Comparison of ENCODE assay signal across 15 mouse cellular contexts in genomic region chr4:40509534-40509933, GRCm38 (mm10). TPM values are rescaled to one million over a fixed set of nuclear protein-coding genes. Genes with fewer than 3 reads are reported as not detected.
DNase-seq lines count a peak whose midpoint lies in the region; ATAC-seq and TF ChIP-seq lines count a peak whose summit lies in the region.
"Had no signal": no experiment of that assay in that cellular context is flagged by ENCODE, and none has a peak within 500 bp of the region (broad histone marks: within the 10 kb centered on the region; RNA-seq: fewer than 3 reads in every experiment).

No protein-coding gene starts in this region.

- ATAC-seq in hindbrain, embryonic 16.5 days = peak; percentile 69; the same call in 1 of the 2 replicates
- no peak for ATAC-seq in kidney, embryonic 16.5 days (ENCODE audit: low FRiP score, low TSS enrichment)
- ATAC-seq: Patski had no signal

- H3K27me3 ChIP-seq in heart, embryonic 10.5 days (ENCODE audit: insufficient read depth, poor library complexity, severe bottlenecking) = no peaks in the 10 kb centered on the region
- no peaks in the 10 kb centered on the region for H3K27me3 ChIP-seq in hindbrain, embryonic 16.5 days (replicated peaks; ENCODE audit: control insufficient read depth, insufficient read depth, low read length)
- no peaks in the 10 kb centered on the region for H3K27me3 ChIP-seq in kidney, embryonic 16.5 days (ENCODE audit: insufficient read depth, low read length)

- H3K4me1 ChIP-seq in heart, embryonic 10.5 days = no peaks in the 10 kb centered on the region
- H3K4me1 ChIP-seq in hindbrain, embryonic 16.5 days (ENCODE audit: control insufficient read depth, insufficient read depth, low read depth, low read length) = 0 out of 2 replicates have a peak, but pooled peaks cover 3% of the 10 kb centered on the region
- H3K4me1 ChIP-seq in kidney, embryonic 16.5 days (ENCODE audit: insufficient read depth, low read length) = no peaks in the 10 kb centered on the region

- no peaks in the 10 kb centered on the region for H3K9me3 ChIP-seq in heart, embryonic 10.5 days
- H3K9me3 ChIP-seq in hindbrain, embryonic 16.5 days (ENCODE audit: control insufficient read depth, low read length) = no peaks in the 10 kb centered on the region
- H3K9me3 ChIP-seq in kidney, embryonic 16.5 days (ENCODE audit: low read length) = no peaks in the 10 kb centered on the region

- no peak overlapping the region for H3K4me3 ChIP-seq in heart, embryonic 10.5 days
- H3K4me3 ChIP-seq in hindbrain, embryonic 16.5 days (ENCODE audit: low read length) = no peak overlapping the region
- H3K4me3 ChIP-seq in gastrocnemius, adult 2 months = no peak overlapping the region
- H3K4me3 ChIP-seq in kidney, embryonic 16.5 days (ENCODE audit: low read length) = no peak overlapping the region

- 82% methylated on average over 16 of the region's 16 CpGs for WGBS in heart, embryonic 10.5 days
- 40% methylated on average over 16 of the region's 16 CpGs for WGBS in hindbrain, embryonic 16.5 days
- 73% methylated on average over 16 of the region's 16 CpGs for WGBS in kidney, embryonic 16.5 days

- H3K4me2 ChIP-seq in hindbrain, embryonic 16.5 days (ENCODE audit: low read length) = no peak overlapping the region
- no peak overlapping the region for H3K4me2 ChIP-seq in kidney, embryonic 16.5 days (replicated peaks; ENCODE audit: low read depth, low read length)

- no peaks in the 10 kb centered on the region for H3K36me3 ChIP-seq in heart, embryonic 10.5 days
- no peaks in the 10 kb centered on the region for H3K36me3 ChIP-seq in hindbrain, embryonic 16.5 days (ENCODE audit: control insufficient read depth, insufficient read depth, low read length)
- H3K36me3 ChIP-seq in kidney, embryonic 16.5 days (ENCODE audit: insufficient read depth, low read length) = no peaks in the 10 kb centered on the region

- TF ChIP-seq CTCF in gastrocnemius, adult 2 months (IDR thresholded peaks at IDR 0.05) = no peak

- intact Hi-C loops in heart, postnatal 10 days (cut with DNase I) = no loop called here
- intact Hi-C loops in left cerebral cortex, postnatal 36 days (cut with DNase I) = loop anchor here (2.0 kb wide), 1 partner anchor 35 kb away; no protein-coding TSS in a partner anchor
- intact Hi-C loops in gastrocnemius, adult 2 months (cut with DNase I) = no loop called here

- H3K27ac ChIP-seq in heart, embryonic 10.5 days = no peak overlapping the region
- H3K27ac ChIP-seq in hindbrain, embryonic 16.5 days (ENCODE audit: low read depth, low read length) = no peak overlapping the region
- no peak overlapping the region for H3K27ac ChIP-seq in gastrocnemius, adult 2 months
- H3K27ac ChIP-seq in kidney, embryonic 16.5 days (ENCODE audit: low read length) = no peak overlapping the region

- DNase-seq in heart, embryonic 10.5 days (ENCODE audit: low spot score) = peak; percentile 51
- DNase-seq in heart, postnatal 10 days = no peak
- peak; percentile 31 for DNase-seq in ZHBTc4 (ENCODE audit: low read depth, low spot score)
- peak; percentile 46 to 55 for DNase-seq in left cerebral cortex, postnatal 36 days (ENCODE audit: low spot score in 2 of 2)
- no peak for DNase-seq in gastrocnemius, adult 2 months
- DNase-seq in thymus, postnatal 10 days (ENCODE audit: low spot score in 2 of 2) = no peak
- DNase-seq: adrenal gland, postnatal 14 days; cerebellum, adult 18-20 months; gastrocnemius, postnatal 10 days; kidney, postnatal 14 days had no signal

- H3K9ac ChIP-seq in hindbrain, embryonic 16.5 days (ENCODE audit: low read depth, low read length) = no peak overlapping the region
- H3K9ac ChIP-seq in kidney, embryonic 16.5 days (replicated peaks; ENCODE audit: low read length) = no peak overlapping the region

RNA-seq across cellular contexts. Expression of gene Tmem215, which starts 37.6 kb away (rescaled TPM):
- polyA plus RNA-seq in heart, embryonic 10.5 days (2016; fragmentation: Nextera tagmentation; extraction: Ambion mirVana) = 0.18 and 0.23 TPM in 2 replicates
- total RNA-seq in heart, postnatal 10 days (2021) = under 1 TPM; 0.15 to 0.19 TPM
- polyA plus RNA-seq in hindbrain, embryonic 16.5 days (2015; fragmentation: Nextera tagmentation; extraction: Ambion mirVana) = 1.1 and 1.4 TPM in 2 replicates
- 10 to 100 TPM; 20.5 to 22.0 TPM for total RNA-seq in left cerebral cortex, postnatal 36 days (2021)
- not detected for total RNA-seq in gastrocnemius, adult 2 months (2021)
- 0.19 and 0.32 TPM in 2 replicates for polyA plus RNA-seq in kidney, embryonic 16.5 days (2015; fragmentation: Nextera tagmentation; extraction: Ambion mirVana)
- total RNA-seq: gastrocnemius, postnatal 10 days had no signal
- polyA plus RNA-seq: C2C12; liver, adult 2 months; Patski had no signal

Comparison
In these comparisons a context has a peak if more than half of its experiments do, and no peak if none do; other contexts are left out.
1. DNase-seq: peak in heart, embryonic 10.5 days (single experiment), ZHBTc4 (single experiment) and left cerebral cortex, postnatal 36 days (2 of 2); none in heart, postnatal 10 days (0 of 2), gastrocnemius, adult 2 months (single experiment) and thymus, postnatal 10 days (0 of 2).
2. RNA of gene Tmem215, which starts 37.6 kb away (total RNA-seq): 20.5 to 22.0 TPM in left cerebral cortex, postnatal 36 days; 0.15 to 0.19 TPM in heart, postnatal 10 days and not detected in gastrocnemius, adult 2 months; every median in the first group is over 10 times any median in the second.